Mouse (Mus musculus): ENCODE data around the gene Cpsf7.

Gene Cpsf7

DNA sequence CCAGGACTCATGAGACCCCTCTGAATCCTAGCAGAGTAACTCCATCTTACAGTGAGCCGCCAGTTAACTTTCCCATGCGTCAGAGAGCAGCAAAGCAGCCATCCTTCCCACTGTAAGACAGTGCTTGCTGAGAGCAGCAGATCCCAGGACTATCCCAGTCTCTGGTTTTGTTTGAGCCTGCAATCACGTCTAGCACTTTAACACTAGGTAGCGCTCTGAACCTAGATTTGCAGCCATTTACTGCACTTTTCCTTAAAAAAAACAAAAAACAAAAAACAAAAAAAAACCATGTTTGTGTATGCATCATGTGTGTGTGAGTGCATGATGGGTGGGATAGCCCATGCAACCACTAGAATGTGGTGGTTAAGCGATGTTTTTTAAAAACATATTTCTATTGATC is 35.0 kb downstream of the Cpsf7 start:
- DNase-seq (ENCODE audit: low read depth, low spot score), result peak; percentile 29

DNA sequence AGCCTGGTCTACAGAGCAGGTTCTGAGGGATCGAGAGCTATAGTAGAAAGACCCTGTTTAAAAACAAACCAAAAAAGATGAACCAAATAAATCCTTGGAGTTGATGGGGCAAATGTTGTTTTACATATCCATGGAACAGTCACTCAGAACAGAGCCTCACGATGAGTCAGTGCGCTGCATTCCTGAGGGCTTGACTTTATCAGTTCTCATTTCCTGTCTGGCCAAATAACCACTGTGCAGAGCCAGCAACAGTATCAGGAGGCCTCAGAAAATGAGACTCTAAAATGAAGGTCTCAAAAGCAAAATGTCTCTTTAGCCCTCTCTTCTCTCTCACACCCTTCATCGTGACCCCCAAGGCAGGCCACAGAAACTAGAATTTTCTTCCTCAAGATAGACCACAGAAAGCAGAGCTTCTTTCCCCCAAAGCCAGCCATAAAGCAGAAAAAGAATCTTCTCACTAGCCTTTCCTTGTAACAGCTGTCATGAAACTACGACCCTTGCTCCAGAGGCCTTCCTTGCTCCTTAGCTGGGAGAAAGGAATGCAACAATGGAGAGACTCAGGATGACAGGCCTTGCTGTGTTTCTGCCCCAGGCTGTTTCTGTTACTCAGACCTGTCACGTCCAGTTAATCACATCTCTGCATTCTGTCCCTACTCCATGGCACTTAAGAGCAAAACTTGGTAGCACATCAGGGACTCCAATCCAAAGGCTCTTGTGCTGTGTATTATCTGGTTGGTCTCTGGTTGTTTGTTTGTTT is 36.7 kb downstream of the Cpsf7 start:
- DNase-seq (ENCODE audit: low read depth, low spot score), result no peak

DNA sequence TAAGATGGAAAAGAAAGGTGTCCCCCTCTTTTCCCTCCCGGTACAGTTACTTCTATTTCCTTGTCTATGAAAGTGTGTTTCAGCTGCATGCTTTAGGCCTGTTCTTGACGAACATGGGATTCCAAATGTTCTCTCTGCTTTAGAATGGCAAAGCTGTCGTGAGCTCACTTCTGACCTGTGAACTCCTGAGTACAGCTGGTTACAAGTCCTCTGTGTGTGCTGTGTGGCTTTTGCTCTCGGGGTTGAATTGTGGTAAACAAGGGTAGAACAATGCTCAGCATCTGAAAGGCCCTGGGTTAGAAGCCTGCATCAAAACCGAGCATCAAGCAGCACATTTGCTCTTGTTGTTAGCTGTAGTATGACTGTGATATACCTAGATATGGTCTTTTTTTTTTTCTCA is 37.3 kb downstream of the Cpsf7 start:
- no peak for DNase-seq (ENCODE audit: low read depth, low spot score)

DNA sequence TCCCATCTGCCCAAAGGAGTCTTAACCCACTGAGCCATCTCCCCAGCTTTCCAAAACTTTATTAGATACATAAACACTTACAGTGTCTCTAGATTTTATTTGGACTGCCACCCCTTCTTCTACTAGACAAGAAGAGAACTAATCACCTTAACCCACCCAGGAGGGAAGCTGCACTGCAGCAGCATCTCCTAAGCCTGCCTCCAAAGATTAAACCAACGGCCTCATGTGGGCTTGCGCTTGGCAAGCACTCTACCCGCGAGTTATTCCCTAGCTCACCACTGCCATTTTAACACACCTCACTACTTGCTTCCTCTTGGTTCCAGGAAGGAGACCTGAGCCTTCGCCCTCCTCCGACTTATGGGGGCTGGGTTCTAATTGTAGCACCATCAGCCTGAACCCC is 39.2 kb downstream of the Cpsf7 start:
- DNase-seq (ENCODE audit: low read depth, low spot score), result no peak

DNA sequence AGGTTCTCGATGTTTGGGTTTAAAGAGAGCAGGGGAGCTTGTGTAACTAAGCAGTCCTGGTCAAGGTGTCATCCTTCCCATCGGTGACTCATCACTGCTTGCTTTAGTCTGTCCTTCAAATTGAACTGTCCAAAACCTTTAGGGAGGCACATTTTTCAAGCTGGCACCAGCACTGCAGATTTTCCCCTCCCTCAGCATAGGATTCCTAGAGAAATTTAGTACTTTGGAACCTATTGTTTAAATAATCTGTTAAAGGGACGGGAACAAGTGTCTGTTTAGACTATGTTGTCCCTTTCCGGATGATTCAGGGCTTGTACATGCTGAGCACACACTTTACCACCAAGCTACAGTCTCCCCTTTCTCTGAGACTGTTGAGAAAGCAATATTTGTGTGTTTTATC is 40.2 kb downstream of the Cpsf7 start:
- no peak for DNase-seq (ENCODE audit: low read depth, low spot score)

DNA sequence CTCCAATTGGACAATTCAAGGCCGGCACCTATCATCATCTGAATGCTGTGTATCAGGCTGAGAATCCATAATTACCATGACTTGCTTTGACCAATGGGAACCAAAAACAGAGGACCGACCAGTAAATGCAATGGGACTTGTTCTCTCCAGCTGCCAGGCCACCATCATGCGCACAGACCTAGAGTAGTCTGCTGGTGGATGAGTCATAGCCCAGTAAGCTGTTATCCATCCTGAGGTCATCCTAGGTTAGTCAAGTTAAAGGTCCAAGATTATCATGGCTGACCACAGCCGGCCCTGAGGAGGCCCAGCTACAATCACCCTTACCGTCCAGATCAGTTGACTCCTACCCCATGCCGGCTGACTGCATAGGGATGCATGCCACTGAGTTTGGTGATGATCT is 44.6 kb downstream of the Cpsf7 start:
- no peak for DNase-seq (ENCODE audit: low read depth, low spot score)

DNA sequence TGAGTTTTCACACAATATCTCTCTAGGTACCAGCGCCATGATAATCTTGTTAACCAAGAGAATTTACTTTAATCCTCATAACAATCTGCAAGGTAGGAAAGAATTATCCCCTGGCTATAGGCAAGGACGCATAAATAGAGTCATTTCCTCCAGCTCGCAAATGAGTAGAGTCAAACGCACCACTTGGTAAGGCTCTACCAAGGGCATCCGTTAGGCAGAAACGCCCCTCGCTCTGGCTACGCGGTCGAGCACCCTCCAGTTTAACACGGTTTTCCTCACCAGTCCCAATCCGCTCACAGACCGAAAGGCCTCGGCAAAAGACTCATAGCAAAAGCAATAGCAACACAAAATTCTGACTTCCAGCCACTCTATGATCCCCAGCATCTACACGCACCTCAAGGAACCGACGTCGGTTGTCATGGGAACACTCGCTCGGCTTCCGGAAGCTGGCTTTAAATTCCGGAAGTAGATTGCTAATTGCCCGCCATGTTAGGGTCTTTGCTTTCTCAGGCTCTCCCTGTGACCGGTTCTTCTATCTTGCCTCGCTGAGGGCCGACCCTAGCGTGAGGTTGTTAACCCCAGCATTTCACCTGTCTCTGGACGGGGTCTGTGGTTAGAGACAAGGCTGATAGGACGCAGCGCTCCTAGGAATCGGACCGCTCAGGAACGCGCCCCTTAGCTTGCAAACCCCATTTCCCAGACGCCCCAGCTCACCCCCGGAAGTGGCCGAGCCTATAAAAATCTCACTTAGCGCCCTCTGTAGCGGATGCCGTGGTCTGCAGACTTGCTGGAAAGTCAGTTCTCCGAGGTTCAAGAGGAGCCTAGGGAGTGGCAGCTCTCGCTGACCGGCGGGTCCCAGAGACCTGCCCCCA is 51.9 kb downstream of the Cpsf7 start, which contains the start of the genes Cyb561a3 and Tmem138:
Cyb561a3 (plus strand) TSS at position 483 of the 872 bp plus-strand sequence.
Tmem138 (minus strand) TSS at position 673 of the 872 bp plus-strand sequence.
- peak; percentile 99 for DNase-seq (ENCODE audit: low read depth, low spot score)

DNA sequence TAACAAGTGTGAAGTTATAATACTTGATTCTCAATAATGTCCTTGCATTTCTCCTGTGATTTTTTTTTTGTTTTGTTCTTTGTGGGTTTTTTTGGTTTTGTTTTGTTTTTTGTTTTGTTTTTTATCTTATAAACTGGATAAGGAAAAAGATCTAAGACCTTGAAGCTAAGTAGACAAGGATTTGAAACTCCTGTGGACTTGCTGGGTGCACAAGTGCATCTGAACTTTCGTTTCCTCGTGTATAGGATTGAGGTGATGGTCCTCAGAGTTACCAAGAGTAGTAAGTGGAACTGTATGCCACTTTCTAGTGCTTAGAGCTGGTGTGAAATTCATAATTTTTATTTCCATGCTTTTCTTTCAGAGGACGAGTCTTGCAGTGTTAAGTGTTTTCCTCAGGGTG is 55.0 kb downstream of the Cpsf7 start:
- DNase-seq (ENCODE audit: low read depth, low spot score), result peak; percentile 58

DNA sequence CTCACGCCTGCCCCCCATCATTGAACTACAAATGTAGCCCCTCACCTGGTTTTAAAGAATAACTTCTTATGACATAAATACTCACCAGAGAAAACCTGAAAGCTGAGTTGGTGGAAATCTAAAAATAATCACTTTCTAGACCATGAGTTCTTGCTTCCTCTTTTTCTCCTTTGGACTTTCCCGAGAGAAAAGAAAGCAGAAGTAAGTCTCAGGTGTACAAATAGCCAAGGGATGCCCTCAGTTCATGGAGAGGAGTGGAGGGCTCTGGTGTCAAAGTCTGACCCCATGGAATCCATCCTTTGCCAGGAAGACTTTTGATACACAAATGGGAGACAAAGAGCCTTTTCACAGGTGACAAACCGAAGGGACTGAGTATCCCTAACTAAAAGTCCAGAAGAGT is 55.7 kb downstream of the Cpsf7 start:
- DNase-seq (ENCODE audit: low read depth, low spot score), result peak; percentile 87

DNA sequence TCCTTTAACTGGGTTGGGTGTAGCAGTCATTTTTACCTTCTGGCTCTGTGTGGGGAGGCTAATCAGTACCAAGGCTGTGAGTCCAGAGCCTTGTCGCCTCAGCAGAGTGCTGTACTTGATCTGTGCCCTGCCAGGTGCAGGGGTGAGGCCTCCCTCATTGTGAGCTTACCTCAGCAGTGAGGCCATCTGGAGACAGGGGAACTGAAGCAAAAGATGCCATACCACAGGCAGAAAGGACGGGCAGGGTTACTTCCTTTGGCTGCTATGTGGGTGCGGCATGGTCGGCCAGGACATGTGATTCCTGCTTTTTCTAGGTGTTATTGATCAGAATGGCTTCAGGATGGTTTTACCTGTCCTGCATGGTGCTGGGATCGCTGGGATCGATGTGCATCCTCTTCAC is 56.9 kb downstream of the Cpsf7 start:
- peak; percentile 91 for DNase-seq (ENCODE audit: low read depth, low spot score)

DNA sequence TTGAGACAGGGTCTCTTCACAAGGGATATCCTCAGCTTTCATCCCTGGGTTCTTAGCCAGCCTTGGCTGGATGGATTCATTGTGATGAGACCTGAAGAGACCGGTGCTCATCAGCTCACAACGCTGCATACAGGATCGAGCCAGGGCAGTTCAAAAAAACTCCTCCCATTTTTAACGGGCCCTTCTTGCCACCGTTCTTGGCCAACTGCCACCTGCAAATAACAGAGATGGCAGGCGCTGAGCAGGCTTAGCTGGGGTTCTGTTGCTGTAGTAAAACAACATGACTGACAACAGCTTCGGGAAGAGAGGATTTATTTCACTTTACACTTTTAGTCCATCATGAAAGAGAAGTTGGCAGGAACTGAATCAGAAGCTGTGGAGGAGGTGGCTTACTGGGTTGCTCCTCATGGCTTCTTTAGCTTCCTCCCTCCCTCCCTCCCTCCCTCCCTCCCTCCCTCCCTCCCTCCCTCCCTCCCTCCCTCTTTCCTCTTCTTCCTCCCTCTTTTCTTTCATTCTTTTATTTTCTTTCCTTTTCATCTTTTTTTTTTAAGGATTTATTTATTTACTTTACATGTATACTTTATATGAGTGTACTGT is 58.6 kb downstream of the Cpsf7 start:
- peak; percentile 71 for DNase-seq (ENCODE audit: low read depth, low spot score)

DNA sequence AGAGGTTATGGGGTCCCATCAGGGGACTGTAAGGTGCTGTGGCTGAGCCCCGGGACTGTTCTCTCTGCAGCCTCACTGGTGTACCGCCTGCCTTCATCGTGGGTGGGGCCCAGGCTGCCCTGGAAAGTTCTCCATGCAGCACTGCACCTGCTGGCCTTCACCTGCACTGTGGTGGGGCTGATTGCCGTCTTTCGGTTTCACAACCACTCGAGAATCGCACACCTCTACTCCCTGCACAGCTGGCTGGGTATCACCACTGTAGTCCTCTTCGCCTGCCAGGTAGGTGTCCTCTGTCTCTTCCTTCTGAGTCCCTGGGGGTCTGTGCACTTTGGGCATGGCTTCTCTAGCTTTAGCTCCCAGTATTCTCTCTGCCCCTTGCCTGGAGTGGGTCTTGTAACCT is 60.0 kb downstream of the Cpsf7 start:
- peak; percentile 88 for DNase-seq (ENCODE audit: low read depth, low spot score)

DNA sequence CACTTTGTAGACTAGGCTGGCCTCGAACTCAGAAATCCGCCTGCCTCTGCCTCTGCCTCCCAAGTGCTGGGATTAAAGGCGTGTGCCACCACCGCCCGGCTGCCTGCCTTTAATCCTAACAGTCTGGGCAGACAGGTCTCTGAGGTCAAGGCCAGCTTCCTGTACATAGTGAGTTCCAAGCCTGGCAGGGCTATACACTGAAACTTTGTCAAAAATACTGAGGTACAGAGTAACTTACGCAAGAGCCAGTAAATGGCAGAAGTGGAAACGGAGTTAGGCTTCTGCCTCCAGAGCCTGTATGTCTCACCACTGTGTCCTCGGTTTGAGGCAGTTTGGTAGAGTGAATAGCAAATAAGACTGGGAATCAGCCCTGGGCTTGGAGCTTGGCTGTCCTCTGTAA is 62.2 kb downstream of the Cpsf7 start:
- no peak for DNase-seq (ENCODE audit: low read depth, low spot score)

DNA sequence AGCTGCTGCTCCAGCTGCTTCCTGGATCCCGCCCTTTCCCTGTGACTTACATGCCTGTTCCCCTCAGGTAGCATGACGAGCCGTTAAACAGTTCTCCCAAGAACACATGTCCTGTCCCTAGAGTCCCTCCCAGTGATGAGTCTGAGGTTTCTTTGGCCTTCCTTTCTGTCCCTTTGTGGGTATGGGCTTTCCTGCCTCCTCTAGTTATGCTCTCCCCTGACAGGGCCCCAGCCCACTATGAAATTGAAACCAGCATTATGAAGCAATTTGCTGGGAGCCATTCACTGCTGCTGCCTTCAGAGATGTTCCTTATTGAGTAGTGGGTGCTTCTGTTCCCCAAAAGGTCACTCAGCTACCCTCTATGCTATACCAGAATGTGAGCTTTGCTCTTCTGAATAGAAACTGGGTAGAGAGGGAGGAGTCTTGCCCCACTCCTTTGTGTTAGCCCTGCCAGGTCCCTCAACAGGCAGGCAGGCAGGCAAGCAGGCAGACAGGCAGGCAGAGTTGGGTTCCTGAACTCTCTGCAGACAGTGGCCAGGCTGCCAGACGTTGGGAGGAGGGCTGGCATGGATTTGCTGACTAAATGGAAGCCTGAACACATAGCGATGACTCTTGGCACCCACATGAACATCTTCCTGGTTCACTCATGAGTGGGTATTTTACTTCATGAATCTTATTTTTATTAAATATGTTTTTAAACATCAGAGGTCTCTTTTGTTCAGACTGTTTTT is 64.2 kb downstream of the Cpsf7 start:
- DNase-seq (ENCODE audit: low read depth, low spot score), result no peak

DNA sequence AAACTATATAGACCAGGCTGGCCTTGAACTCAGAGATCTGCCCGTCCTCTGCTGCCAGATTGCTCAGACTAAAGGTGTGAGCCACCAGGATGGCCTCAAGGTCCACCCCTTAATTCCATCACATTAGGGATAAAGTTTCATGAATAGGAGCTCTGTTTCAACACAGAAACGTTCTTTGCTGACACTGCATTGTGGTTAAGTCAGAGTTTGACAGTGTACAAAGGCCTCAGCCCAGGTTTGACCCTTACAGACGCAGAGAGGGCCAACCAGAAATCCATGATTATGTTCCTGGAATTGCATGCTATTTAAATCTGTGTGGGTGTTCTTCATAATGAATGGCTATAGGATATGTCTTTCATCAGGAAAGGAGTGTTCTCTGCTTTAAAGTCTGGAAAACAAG is 65.2 kb downstream of the Cpsf7 start:
- no peak for DNase-seq (ENCODE audit: low read depth, low spot score)

DNA sequence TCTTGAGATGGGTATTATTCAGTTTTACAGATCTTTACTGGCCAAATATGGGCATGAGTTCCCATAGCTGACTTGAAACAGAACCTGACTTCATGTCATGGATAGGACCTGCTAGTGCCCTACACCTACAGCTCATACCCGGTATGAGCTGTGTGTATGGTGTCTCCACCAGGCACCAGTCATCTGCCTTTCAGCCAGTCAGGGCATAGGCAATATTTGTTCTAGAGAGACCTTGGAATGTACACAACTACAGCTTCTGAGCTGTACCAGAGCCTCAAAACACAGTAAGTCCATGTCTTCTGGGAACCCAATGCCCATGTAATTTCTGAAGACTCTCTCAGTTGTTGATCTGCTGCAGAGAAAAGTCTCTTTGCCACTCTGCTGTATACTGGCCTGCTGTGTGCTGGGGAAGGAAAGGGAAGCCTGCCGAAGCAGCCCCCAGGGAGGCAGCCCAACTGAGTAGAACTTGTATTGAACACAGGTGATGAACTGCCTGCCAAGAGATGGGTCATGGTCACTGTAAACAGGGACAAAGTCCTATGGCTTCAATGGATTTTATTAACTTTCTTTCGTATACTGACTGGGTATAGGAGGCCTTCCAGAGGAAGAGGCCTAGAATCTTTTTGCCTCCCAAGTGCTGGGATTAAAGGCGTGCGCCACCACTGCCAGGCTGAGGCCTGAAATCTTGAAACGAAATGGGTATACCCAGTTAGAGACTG is 66.8 kb downstream of the Cpsf7 start:
- no peak for DNase-seq (ENCODE audit: low read depth, low spot score)
